Mouse (Mus musculus) right cerebral cortex, postnatal 36 days (tissue): ENCODE measurements around the gene Gpam.
A peak's percentile ranks its signal among the peaks of the same experiment; 100 is the strongest.

ENCODE experiments used
- DNase-seq, 2 experiments: peaks; one replicate each; pipeline ENCODE4 v3.0.0; 2022; ENCODE audit warnings: low spot score in 2 of 2, mixed read lengths in 1 of 2

Gpam gene

GRCm38 (mm10) chr19:55101659-55102058, 25.4 kb downstream of the Gpam start:
- no peak for DNase-seq

DNA sequence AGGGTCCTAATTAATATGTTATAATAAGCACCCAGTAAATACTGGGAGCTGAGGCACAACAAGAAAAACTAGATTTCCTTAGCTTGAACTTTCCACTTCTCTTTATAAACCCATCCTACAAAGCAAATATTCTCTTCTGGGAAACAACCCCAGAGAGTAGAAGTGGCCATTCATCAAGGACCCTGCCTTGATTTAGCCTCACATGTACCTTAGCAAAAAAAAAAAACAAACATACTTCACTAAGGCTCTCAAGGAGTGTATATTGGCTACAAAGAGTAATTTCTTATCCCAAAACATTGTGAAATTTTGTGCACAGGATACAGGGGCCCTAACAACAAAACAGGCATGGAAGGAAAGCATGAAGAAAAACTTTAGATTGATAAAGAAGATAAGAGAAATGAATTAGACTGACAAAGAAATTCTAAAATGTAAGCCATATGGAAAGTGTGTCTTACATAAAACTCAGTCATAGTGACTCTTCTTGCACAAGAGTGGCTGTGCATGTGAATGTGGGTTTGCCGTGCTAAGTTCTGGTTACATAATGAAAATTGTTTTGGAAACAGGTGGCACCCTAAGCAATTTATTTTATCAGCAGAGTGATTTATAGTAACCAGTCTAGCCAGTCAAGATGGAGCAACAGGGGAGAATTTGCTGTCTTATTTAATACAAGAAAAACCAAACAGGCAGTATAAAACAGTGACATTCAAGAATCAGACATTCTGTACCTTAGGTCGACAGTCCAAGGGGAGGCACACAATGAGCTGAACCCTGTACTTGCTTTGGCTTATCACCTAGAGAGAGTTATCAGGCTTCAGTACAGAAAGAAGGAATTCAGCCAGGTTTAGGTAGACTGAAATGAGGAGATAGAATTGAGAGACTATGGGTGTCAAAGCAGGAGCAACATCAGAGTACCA, 26.6 kb downstream of the Gpam start:
- DNase-seq: no peak

- DNase-seq: peak; percentile 73 to 77
Measured at GRCm38 (mm10) chr19:55099184-55100160, 27.6 kb downstream of the Gpam start.

GRCm38 (mm10) chr19:55098409-55099183, 28.4 kb downstream of the Gpam start:
- DNase-seq: peak in 1 of 2 experiments; percentile 17

- DNase-seq: no peak
Measured at GRCm38 (mm10) chr19:55097396-55097967, 29.6 kb downstream of the Gpam start.

GRCm38 (mm10) chr19:55096666-55097065, 30.4 kb downstream of the Gpam start:
- no peak for DNase-seq

GRCm38 (mm10) chr19:55095547-55095946, 31.5 kb downstream of the Gpam start:
- DNase-seq: no peak

- peak; percentile 66 to 69 for DNase-seq
Measured at GRCm38 (mm10) chr19:55091602-55092413, 35.2 kb downstream of the Gpam start.

GRCm38 (mm10) chr19:55090885-55091284, 36.2 kb downstream of the Gpam start:
- no peak for DNase-seq

- no peak for DNase-seq
Measured at GRCm38 (mm10) chr19:55090142-55090541, 36.9 kb downstream of the Gpam start.

GRCm38 (mm10) chr19:55087776-55088175, 39.3 kb downstream of the Gpam start:
- DNase-seq: no peak

GRCm38 (mm10) chr19:55085857-55086185, 41.2 kb downstream of the Gpam start:
- DNase-seq: no peak

DNA sequence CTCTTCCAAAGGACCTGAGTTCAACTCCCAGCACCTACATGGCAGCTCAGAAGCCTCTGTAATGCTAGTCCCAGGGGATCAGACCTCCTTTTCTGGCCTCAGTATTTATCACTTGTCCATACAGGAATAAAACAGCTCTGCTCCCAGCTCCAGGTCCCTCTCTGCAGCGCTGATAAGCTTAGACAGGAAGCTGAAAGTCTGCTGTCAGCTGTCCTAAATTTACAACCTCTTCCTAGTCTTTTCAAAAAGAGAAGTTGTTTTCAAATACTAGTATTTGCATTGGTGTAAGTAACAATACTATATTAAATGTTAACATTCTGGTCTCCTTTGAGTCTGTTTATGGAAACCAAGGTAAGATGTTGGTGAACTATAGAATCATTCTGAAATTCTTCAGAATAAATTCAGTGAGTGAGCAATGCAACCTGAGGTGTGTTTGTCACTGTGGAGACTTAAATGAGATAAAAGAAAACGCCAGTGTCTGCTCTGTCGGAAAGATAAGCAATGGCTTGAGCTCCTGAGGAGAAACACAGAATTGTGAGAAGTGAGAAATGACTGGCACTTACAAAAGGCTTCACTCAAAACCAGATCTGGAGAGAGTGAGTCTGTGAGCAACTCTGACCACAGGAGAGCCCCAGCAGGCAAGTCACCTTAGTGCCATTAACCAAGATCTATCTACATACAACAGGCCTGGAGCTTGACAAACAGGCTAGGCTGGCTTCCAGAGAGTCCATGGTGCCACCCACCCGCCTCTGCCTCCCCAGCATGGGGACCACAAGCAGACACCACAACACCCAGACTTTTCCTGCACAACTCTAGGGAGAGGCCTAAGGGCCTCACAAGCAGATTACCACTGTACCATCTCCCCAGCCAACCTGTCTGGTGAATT, 41.8 kb downstream of the Gpam start:
- no peak for DNase-seq

GRCm38 (mm10) chr19:55076822-55077221, 50.2 kb downstream of the Gpam start:
- DNase-seq: no peak

DNA sequence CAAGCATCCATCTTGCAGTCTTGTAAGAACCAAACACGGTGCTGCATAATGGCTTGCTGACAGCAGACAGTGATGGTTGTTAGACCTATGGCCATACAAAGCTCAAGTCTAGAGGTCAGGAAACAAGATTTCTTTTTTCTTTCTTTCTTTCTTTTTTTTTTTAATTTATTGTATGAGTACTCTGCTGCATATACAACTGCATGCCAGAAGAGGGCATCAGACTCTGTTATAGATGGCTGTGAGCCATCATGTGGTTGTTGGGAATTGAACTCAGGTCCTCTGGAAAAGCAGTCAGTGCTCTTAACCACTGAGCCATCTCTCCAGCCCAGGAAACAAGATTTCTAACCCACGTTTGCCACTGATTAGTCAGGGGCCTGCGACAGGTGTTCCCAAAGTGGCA, 54.0 kb downstream of the Gpam start:
- DNase-seq: no peak

DNA sequence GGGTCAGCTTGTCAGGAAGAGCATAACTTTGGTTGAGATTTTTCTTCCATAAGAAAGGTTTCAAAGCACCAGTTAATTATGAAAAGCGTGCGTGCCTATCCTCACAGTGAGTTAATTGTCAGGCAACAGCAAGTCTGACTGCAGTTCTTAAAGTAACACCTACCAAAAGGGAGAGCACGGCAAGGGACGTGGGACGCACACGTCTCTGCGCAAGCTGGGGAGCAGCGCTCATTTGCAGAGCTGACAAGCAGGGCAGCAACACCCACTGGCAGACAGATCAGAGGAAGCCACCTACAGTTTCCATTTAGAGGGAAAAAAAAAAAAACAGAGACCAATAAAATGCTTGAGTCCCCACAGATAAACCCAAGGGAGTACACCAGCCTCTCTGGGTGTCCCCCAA, 58.0 kb downstream of the Gpam start:
- DNase-seq: peak in 1 of 2 experiments; percentile 80

- no peak for DNase-seq
Measured at GRCm38 (mm10) chr19:55063272-55063671, 63.8 kb downstream of the Gpam start.

- DNase-seq: no peak
Measured at GRCm38 (mm10) chr19:55062501-55062900, 64.5 kb downstream of the Gpam start.

DNA sequence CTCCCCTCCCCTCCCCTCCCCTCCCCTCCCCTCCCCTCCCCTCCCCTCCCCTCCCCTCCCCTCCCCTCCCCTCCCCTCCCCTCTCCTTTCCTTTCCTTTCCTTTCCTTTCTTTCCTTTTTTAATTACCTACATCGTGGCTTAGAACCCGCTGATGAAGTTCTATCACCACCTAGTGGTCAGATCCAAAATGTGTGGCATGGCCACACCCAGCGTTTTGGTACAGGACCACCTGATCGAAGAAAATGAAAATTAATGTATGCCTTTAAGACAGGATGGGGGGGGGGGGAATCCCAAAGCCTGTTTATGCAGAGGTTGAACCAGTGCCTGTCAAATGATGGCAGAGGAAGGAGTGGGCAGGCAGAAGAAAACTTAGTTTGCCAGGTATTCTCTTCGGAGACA, 65.1 kb downstream of the Gpam start:
- DNase-seq: peak; percentile 32
